Mouse (Mus musculus): ENCODE results near the gene Gm13283. TPM values are rescaled to one million over a fixed set of nuclear protein-coding genes. Genes with fewer than 3 reads are reported as not detected.
A peak's percentile ranks its signal among the peaks of the same experiment; 100 is the strongest.
"Not testable (repeated sequence)": the region's sequence is repeated elsewhere in the genome, so short reads cannot be mapped to it uniquely, and the experiment has no call there.

Gene Gm13283
- polyA plus RNA-seq, 1 experiment from 2014 or later = 0.23 TPM

DNA sequence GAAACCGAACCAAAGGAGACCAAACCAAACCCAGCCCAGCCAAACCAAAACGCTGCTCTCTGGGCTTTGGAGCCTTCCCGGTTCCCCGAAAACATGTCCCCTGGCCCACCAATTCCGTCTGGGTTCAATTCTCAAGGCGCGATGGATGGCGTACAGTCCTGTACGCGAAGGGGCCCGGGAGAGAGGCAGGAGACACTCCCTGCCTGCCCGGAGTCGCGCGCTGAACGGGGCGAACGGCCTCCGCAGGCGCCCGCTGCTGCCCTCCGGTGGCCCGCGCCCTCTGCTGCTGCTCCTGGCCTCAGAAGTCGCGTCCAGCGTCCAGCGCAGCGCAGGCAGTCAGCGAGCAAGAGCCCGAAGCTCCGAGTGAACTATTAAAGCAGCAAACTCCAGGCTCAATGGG, 13.6 kb downstream of the Gm13283 start, which contains the start of gene Gm13290:
TSS of gene Gm13290 (plus strand) at position 301 of the 400 bp plus-strand sequence.
- H3K9me3 ChIP-seq (replicated peaks); H3K4me3 ChIP-seq; H3K4me1 ChIP-seq (replicated peaks); H3K4me2 ChIP-seq; ATAC-seq (replicated peaks; ENCODE audit: insufficient number of reproducible peaks, insufficient read depth, low FRiP score, low read depth); H3K27ac ChIP-seq; H3K36me3 ChIP-seq; H3K9ac ChIP-seq; H3K27me3 ChIP-seq: not testable (repeated sequence)
- WGBS = no CpG with 5 or more reads among the region's 32 CpGs

DNA sequence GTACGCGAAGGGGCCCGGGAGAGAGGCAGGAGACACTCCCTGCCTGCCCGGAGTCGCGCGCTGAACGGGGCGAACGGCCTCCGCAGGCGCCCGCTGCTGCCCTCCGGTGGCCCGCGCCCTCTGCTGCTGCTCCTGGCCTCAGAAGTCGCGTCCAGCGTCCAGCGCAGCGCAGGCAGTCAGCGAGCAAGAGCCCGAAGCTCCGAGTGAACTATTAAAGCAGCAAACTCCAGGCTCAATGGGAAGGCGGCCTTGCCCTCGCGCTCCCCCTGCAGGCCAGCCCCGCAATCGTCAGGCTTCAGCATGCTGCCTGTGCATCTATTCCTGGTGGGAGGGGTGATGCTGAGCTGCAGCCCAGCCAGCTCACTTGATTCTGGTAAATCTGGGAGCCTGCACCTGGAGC, 16.7 kb downstream of the Gm13283 start, which contains the start of gene Gm13289:
TSS of gene Gm13289 (plus strand) at position 301 of the 400 bp plus-strand sequence.
- H3K4me1 ChIP-seq (replicated peaks); H3K4me3 ChIP-seq; H3K36me3 ChIP-seq; H3K9ac ChIP-seq; H3K27me3 ChIP-seq; ATAC-seq (replicated peaks; ENCODE audit: insufficient number of reproducible peaks, insufficient read depth, low FRiP score, low read depth); H3K27ac ChIP-seq; H3K4me2 ChIP-seq; H3K9me3 ChIP-seq (replicated peaks): not testable (repeated sequence)
- no CpG with 5 or more reads among the region's 29 CpGs for whole genome bisulfite sequencing

DNA sequence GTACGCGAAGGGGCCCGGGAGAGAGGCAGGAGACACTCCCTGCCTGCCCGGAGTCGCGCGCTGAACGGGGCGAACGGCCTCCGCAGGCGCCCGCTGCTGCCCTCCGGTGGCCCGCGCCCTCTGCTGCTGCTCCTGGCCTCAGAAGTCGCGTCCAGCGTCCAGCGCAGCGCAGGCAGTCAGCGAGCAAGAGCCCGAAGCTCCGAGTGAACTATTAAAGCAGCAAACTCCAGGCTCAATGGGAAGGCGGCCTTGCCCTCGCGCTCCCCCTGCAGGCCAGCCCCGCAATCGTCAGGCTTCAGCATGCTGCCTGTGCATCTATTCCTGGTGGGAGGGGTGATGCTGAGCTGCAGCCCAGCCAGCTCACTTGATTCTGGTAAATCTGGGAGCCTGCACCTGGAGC, 19.6 kb downstream of the Gm13283 start, which contains the start of gene Gm13272:
TSS of gene Gm13272 (plus strand) at position 301 of the 400 bp plus-strand sequence.
- not testable (repeated sequence) for H3K4me1 ChIP-seq (replicated peaks); H3K4me3 ChIP-seq; H3K27me3 ChIP-seq; H3K9me3 ChIP-seq (replicated peaks); ATAC-seq (replicated peaks; ENCODE audit: insufficient number of reproducible peaks, insufficient read depth, low FRiP score, low read depth); H3K36me3 ChIP-seq; H3K4me2 ChIP-seq; H3K27ac ChIP-seq; H3K9ac ChIP-seq
- WGBS = no CpG with 5 or more reads among the region's 29 CpGs

- not testable (repeated sequence) for H3K4me1 ChIP-seq (replicated peaks); ATAC-seq (replicated peaks; ENCODE audit: insufficient number of reproducible peaks, insufficient read depth, low FRiP score, low read depth); H3K4me2 ChIP-seq; H3K9me3 ChIP-seq (replicated peaks); H3K4me3 ChIP-seq; H3K27ac ChIP-seq; H3K9ac ChIP-seq; H3K36me3 ChIP-seq; H3K27me3 ChIP-seq
- WGBS = 45% methylated on average over 16 of the region's 18 CpGs
Measured at GRCm38 (mm10) chr4:88780320-88780719, 20.4 kb downstream of the Gm13283 start.

DNA sequence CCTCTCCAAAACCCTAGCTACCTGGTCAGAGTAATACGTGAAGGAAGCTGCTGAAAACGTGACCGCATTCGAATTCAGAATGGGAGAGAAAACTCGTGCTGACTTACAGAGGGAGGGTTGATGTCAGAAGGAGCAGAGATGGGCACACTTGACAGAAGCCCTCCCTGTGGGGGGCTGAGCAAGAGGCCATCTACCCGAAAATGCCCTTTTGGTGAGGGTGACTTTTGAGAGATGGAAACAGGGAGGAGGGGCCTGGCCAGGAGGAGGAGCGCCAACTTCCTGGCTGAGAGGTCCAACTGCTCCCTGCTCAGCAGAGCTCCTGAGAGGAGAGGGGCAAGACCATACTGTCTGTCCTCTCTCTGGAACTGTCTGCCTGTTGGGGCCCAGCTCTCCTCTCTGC, 21.9 kb downstream of the Gm13283 start, which contains the start of gene Ifnz:
TSS of gene Ifnz (plus strand) at position 301 of the 400 bp plus-strand sequence.
- H3K36me3 ChIP-seq; H3K9ac ChIP-seq; H3K4me1 ChIP-seq (replicated peaks); H3K27me3 ChIP-seq; ATAC-seq (replicated peaks; ENCODE audit: insufficient number of reproducible peaks, insufficient read depth, low FRiP score, low read depth); H3K9me3 ChIP-seq (replicated peaks): not testable (repeated sequence)
- H3K27ac ChIP-seq = peak within 1 kb of the TSS; percentile 73
- WGBS = 12% methylated on average over 5 of the region's 7 CpGs
- H3K4me2 ChIP-seq = peak within 1 kb of the TSS; percentile 56
- H3K4me3 ChIP-seq = peak within 1 kb of the TSS; percentile 30

GRCm38 (mm10) chr4:88782335-88782734, 22.4 kb downstream of the Gm13283 start:
- H3K4me1 ChIP-seq (replicated peaks); H3K9me3 ChIP-seq (replicated peaks); H3K36me3 ChIP-seq; ATAC-seq (replicated peaks; ENCODE audit: insufficient number of reproducible peaks, insufficient read depth, low FRiP score, low read depth); H3K27me3 ChIP-seq; H3K9ac ChIP-seq: not testable (repeated sequence)
- Histone ChIP-seq H3K4me3 (peak overlapping the region; percentile 30), H3K4me2 (peak overlapping the region; percentile 56), H3K27ac (peak overlapping the region; percentile 73)
- WGBS = 0% methylated on average over 11 of the region's 31 CpGs

DNA sequence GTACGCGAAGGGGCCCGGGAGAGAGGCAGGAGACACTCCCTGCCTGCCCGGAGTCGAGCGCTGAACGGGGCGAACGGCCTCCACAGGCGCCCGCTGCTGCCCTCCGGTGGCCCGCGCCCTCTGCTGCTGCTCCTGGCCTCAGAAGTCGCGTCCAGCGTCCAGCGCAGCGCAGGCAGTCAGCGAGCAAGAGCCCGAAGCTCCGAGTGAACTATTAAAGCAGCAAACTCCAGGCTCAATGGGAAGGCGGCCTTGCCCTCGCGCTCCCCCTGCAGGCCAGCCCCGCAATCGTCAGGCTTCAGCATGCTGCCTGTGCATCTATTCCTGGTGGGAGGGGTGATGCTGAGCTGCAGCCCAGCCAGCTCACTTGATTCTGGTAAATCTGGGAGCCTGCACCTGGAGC, 25.5 kb downstream of the Gm13283 start, which contains the start of gene Gm13276:
TSS of gene Gm13276 (plus strand) at position 301 of the 400 bp plus-strand sequence.
- not testable (repeated sequence) for H3K27me3 ChIP-seq; H3K36me3 ChIP-seq; H3K9me3 ChIP-seq (replicated peaks); H3K4me2 ChIP-seq; H3K9ac ChIP-seq; H3K27ac ChIP-seq; ATAC-seq (replicated peaks; ENCODE audit: insufficient number of reproducible peaks, insufficient read depth, low FRiP score, low read depth); H3K4me1 ChIP-seq (replicated peaks); H3K4me3 ChIP-seq
- WGBS = no CpG with 5 or more reads among the region's 27 CpGs

DNA sequence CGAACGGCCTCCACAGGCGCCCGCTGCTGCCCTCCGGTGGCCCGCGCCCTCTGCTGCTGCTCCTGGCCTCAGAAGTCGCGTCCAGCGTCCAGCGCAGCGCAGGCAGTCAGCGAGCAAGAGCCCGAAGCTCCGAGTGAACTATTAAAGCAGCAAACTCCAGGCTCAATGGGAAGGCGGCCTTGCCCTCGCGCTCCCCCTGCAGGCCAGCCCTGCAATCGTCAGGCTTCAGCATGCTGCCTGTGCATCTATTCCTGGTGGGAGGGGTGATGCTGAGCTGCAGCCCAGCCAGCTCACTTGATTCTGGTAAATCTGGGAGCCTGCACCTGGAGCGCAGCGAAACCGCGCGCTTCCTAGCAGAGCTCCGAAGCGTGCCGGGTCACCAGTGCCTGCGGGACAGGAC, 28.5 kb downstream of the Gm13283 start, which contains the start of gene Gm13277:
TSS of gene Gm13277 (plus strand) at position 231 of the 400 bp plus-strand sequence.
- WGBS = 0% methylated on average over 4 of the region's 28 CpGs
- H3K4me1 ChIP-seq (replicated peaks); H3K4me3 ChIP-seq; H3K27me3 ChIP-seq; H3K27ac ChIP-seq; H3K9ac ChIP-seq; H3K36me3 ChIP-seq; H3K9me3 ChIP-seq (replicated peaks); H3K4me2 ChIP-seq; ATAC-seq (replicated peaks; ENCODE audit: insufficient number of reproducible peaks, insufficient read depth, low FRiP score, low read depth): not testable (repeated sequence)

- H3K36me3 ChIP-seq; H3K4me2 ChIP-seq; H3K9ac ChIP-seq; H3K4me1 ChIP-seq (replicated peaks); H3K27ac ChIP-seq; ATAC-seq (replicated peaks; ENCODE audit: insufficient number of reproducible peaks, insufficient read depth, low FRiP score, low read depth); H3K9me3 ChIP-seq (replicated peaks); H3K4me3 ChIP-seq; H3K27me3 ChIP-seq: not testable (repeated sequence)
- no CpG with 5 or more reads among the region's 28 CpGs for WGBS
Measured at GRCm38 (mm10) chr4:88791250-88791649, 31.3 kb downstream of the Gm13283 start, which contains the start of gene Gm13278. Gm13278 (plus strand) TSS chr4:88791550.

DNA sequence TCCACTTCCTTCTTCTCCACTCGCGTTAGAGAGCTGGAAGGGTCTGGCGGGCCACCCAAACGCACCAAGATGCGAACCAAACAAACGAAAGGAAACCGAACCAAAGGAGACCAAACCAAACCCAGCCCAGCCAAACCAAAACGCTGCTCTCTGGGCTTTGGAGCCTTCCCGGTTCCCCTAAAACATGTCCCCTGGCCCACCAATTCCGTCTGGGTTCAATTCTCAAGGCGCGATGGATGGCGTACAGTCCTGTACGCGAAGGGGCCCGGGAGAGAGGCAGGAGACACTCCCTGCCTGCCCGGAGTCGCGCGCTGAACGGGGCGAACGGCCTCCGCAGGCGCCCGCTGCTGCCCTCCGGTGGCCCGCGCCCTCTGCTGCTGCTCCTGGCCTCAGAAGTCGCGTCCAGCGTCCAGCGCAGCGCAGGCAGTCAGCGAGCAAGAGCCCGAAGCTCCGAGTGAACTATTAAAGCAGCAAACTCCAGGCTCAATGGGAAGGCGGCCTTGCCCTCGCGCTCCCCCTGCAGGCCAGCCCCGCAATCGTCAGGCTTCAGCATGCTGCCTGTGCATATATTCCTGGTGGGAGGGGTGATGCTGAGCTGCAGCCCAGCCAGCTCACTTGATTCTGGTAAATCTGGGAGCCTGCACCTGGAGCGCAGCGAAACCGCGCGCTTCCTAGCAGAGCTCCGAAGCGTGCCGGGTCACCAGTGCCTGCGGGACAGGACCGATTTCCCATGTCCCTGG, 34.2 kb downstream of the Gm13283 start, which contains the start of gene Gm13275:
TSS of gene Gm13275 (plus strand) at position 552 of the 740 bp plus-strand sequence.
- not testable (repeated sequence) for H3K9ac ChIP-seq; ATAC-seq (replicated peaks; ENCODE audit: insufficient number of reproducible peaks, insufficient read depth, low FRiP score, low read depth); H3K36me3 ChIP-seq; H3K4me2 ChIP-seq; H3K27me3 ChIP-seq; H3K4me3 ChIP-seq; H3K27ac ChIP-seq; H3K9me3 ChIP-seq (replicated peaks); H3K4me1 ChIP-seq (replicated peaks)
- WGBS = 0% methylated on average over 14 of the region's 52 CpGs

DNA sequence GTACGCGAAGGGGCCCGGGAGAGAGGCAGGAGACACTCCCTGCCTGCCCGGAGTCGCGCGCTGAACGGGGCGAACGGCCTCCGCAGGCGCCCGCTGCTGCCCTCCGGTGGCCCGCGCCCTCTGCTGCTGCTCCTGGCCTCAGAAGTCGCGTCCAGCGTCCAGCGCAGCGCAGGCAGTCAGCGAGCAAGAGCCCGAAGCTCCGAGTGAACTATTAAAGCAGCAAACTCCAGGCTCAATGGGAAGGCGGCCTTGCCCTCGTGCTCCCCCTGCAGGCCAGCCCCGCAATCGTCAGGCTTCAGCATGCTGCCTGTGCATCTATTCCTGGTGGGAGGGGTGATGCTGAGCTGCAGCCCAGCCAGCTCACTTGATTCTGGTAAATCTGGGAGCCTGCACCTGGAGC, 37.2 kb downstream of the Gm13283 start, which contains the start of gene Gm13279:
TSS of gene Gm13279 (plus strand) at position 301 of the 400 bp plus-strand sequence.
- H3K4me2 ChIP-seq; H3K4me1 ChIP-seq (replicated peaks); H3K27ac ChIP-seq; H3K27me3 ChIP-seq; H3K36me3 ChIP-seq; ATAC-seq (replicated peaks; ENCODE audit: insufficient number of reproducible peaks, insufficient read depth, low FRiP score, low read depth); H3K4me3 ChIP-seq; H3K9me3 ChIP-seq (replicated peaks); H3K9ac ChIP-seq: not testable (repeated sequence)
- WGBS = no CpG with 5 or more reads among the region's 28 CpGs

GRCm38 (mm10) chr4:88799365-88799764, 39.4 kb downstream of the Gm13283 start, which contains the start of gene Gm13285:
Gm13285 (plus strand) TSS chr4:88799665.
- not testable (repeated sequence) for H3K4me2 ChIP-seq; ATAC-seq (replicated peaks; ENCODE audit: insufficient number of reproducible peaks, insufficient read depth, low FRiP score, low read depth); H3K27me3 ChIP-seq; H3K27ac ChIP-seq; H3K4me3 ChIP-seq; H3K4me1 ChIP-seq (replicated peaks); H3K9me3 ChIP-seq (replicated peaks); H3K36me3 ChIP-seq; H3K9ac ChIP-seq
- WGBS = 8% methylated on average over 6 of the region's 7 CpGs

All from heart, embryonic 15.5 days (tissue).